11 mouse cellular contexts compared by ENCODE assay signal in the genomic region with DNA sequence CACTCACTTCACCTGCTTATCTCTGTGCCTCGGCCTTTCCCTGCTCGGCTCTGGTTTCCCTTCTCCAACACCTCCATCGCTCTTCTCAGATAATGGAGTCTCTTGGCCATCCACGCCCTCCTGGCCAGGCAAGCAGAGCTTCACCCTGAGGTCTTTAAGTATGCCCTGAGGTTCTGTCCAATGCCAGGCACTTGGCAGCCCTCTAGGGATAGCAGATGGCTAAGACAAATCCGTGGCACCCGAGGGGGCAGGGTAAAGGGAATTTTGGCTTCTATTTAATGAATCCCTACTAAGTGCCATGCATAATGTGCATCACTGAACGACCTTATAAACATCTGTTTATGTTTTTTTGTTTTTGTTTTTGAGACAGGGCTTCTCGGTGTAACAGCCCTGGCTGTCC. TPM values are rescaled to one million over a fixed set of nuclear protein-coding genes. Genes with fewer than 3 reads are reported as not detected.
DNase-seq lines count a peak whose midpoint lies in the region; ATAC-seq lines count a peak whose summit lies in the region.
"Had no signal": no experiment of that assay in that cellular context is flagged by ENCODE, and none has a peak within 500 bp of the region (broad histone marks: within the 10 kb centered on the region; RNA-seq: fewer than 3 reads in every experiment).

No protein-coding gene starts in this region.

- WGBS in kidney, embryonic 16.5 days: 43% methylated on average over 8 of the region's 8 CpGs
- 42% methylated on average over 8 of the region's 8 CpGs for WGBS in embryonic facial prominence, embryonic 13.5 days
- 44% methylated on average over 8 of the region's 8 CpGs for WGBS in limb, embryonic 12.5 days

- H3K9me3 ChIP-seq in kidney, embryonic 16.5 days (ENCODE audit: low read length): no peaks in the 10 kb centered on the region
- no peaks in the 10 kb centered on the region for H3K9me3 ChIP-seq in embryonic facial prominence, embryonic 13.5 days
- H3K9me3 ChIP-seq in limb, embryonic 12.5 days: peaks cover 6% of the 10 kb centered on the region; the same call in 1 of the 2 replicates

- intact Hi-C loops in gastrocnemius, postnatal 36 days (cut with DNase I): no loop called here

- H3K4me1 ChIP-seq in kidney, embryonic 16.5 days (ENCODE audit: insufficient read depth, low read length): peaks cover 11% of the 10 kb centered on the region
- peaks cover 21% of the 10 kb centered on the region for H3K4me1 ChIP-seq in embryonic facial prominence, embryonic 13.5 days
- peaks cover 19% of the 10 kb centered on the region for H3K4me1 ChIP-seq in limb, embryonic 12.5 days (replicated peaks)

- peak; percentile 16 for DNase-seq in embryo, embryonic 10 days (ENCODE audit: low spot score)
- DNase-seq in embryo, embryonic 11 days: no peak
- DNase-seq in kidney, adult 11 months: no peak
- no peak for DNase-seq in gastrocnemius, postnatal 36 days
- DNase-seq in adrenal gland, postnatal 36 days: no peak
- DNase-seq: kidney, adult 2 months; lung, postnatal 14 days had no signal

- peaks cover 59% of the 10 kb centered on the region for H3K27me3 ChIP-seq in kidney, embryonic 16.5 days (ENCODE audit: insufficient read depth, low read length)
- peaks cover 80% of the 10 kb centered on the region for H3K27me3 ChIP-seq in embryonic facial prominence, embryonic 13.5 days
- peaks cover 79% of the 10 kb centered on the region for H3K27me3 ChIP-seq in limb, embryonic 12.5 days

- no peak overlapping the region for H3K27ac ChIP-seq in kidney, embryonic 16.5 days (ENCODE audit: low read length)
- H3K27ac ChIP-seq in embryonic facial prominence, embryonic 13.5 days: no peak overlapping the region
- no peak overlapping the region for H3K27ac ChIP-seq in limb, embryonic 12.5 days

- no peak overlapping the region for H3K9ac ChIP-seq in kidney, embryonic 16.5 days (replicated peaks; ENCODE audit: low read length)
- H3K9ac ChIP-seq in embryonic facial prominence, embryonic 13.5 days: no peak overlapping the region
- H3K9ac ChIP-seq in limb, embryonic 12.5 days (replicated peaks): no peak overlapping the region

- peak overlapping the region; percentile 33; the same call in 1 of the 2 replicates for H3K4me3 ChIP-seq in kidney, embryonic 16.5 days (ENCODE audit: low read length)
- peak overlapping the region; percentile 39 for H3K4me3 ChIP-seq in embryonic facial prominence, embryonic 13.5 days
- peak overlapping the region; percentile 34; the same call in 1 of the 2 replicates for H3K4me3 ChIP-seq in limb, embryonic 12.5 days (replicated peaks)

- H3K4me2 ChIP-seq in kidney, embryonic 16.5 days (replicated peaks; ENCODE audit: low read depth, low read length): peak overlapping the region; percentile 48; the same call in 1 of the 2 replicates
- H3K4me2 ChIP-seq in embryonic facial prominence, embryonic 13.5 days: peak overlapping the region; percentile 64
- H3K4me2 ChIP-seq in limb, embryonic 12.5 days: peak overlapping the region; percentile 51

- no peaks in the 10 kb centered on the region for H3K36me3 ChIP-seq in kidney, embryonic 16.5 days (ENCODE audit: insufficient read depth, low read length)
- H3K36me3 ChIP-seq in embryonic facial prominence, embryonic 13.5 days: no peaks in the 10 kb centered on the region
- no peaks in the 10 kb centered on the region for H3K36me3 ChIP-seq in limb, embryonic 12.5 days

- no peak for ATAC-seq in kidney, embryonic 16.5 days (ENCODE audit: low FRiP score, low TSS enrichment)
- no peak for ATAC-seq in embryonic facial prominence, embryonic 13.5 days (ENCODE audit: insufficient number of reproducible peaks, insufficient read depth, low FRiP score, low TSS enrichment, low read depth)
- no peak for ATAC-seq in limb, embryonic 12.5 days (ENCODE audit: insufficient number of reproducible peaks, insufficient read depth, low FRiP score, low TSS enrichment, low read depth)

RNA-seq across cellular contexts. Expression of a gene that starts 0.4 kb away (rescaled TPM):
- 0.92 and 1.1 TPM in 2 replicates for polyA plus RNA-seq in kidney, embryonic 16.5 days (2015; fragmentation: Nextera tagmentation; extraction: Ambion mirVana)
- 1.4 and 1.7 TPM in 2 replicates for polyA plus RNA-seq in embryonic facial prominence, embryonic 13.5 days (2015; fragmentation: Nextera tagmentation; extraction: Ambion mirVana)
- 0.53 and 0.54 TPM in 2 replicates for polyA plus RNA-seq in limb, embryonic 12.5 days (2016; fragmentation: Nextera tagmentation; extraction: Ambion mirVana)
- 1 to 10 TPM; 1.9 to 6.3 TPM for total RNA-seq in gastrocnemius, postnatal 36 days (2021)
- total RNA-seq in adrenal gland, postnatal 36 days (2021): 1 to 10 TPM; 2.5 TPM
- polyA plus RNA-seq: C2C12 had no signal

RNA-seq across cellular contexts. Expression of a gene that starts 38.7 kb away (rescaled TPM):
- 33.2 and 35.1 TPM in 2 replicates for polyA plus RNA-seq in kidney, embryonic 16.5 days (2015; fragmentation: Nextera tagmentation; extraction: Ambion mirVana)
- polyA plus RNA-seq in embryonic facial prominence, embryonic 13.5 days (2015; fragmentation: Nextera tagmentation; extraction: Ambion mirVana): 25.7 and 27.6 TPM in 2 replicates
- polyA plus RNA-seq in limb, embryonic 12.5 days (2016; fragmentation: Nextera tagmentation; extraction: Ambion mirVana): 28.2 and 33.7 TPM in 2 replicates
- total RNA-seq in gastrocnemius, postnatal 36 days (2021): 10 to 100 TPM; 11.4 to 12.6 TPM
- 10 to 100 TPM; 49.3 to 50.4 TPM for total RNA-seq in adrenal gland, postnatal 36 days (2021)

RNA-seq across cellular contexts. Expression of a gene that starts 44.9 kb away (rescaled TPM):
- polyA plus RNA-seq in kidney, embryonic 16.5 days (2015; fragmentation: Nextera tagmentation; extraction: Ambion mirVana): 0.05 and 0.12 TPM in 2 replicates
- polyA plus RNA-seq in embryonic facial prominence, embryonic 13.5 days (2015; fragmentation: Nextera tagmentation; extraction: Ambion mirVana): 1.5 and 1.8 TPM in 2 replicates
- 0.08 TPM in 1 of 2 replicates, not detected in the other for polyA plus RNA-seq in limb, embryonic 12.5 days (2016; fragmentation: Nextera tagmentation; extraction: Ambion mirVana)
- 1 to 10 TPM; 2.0 to 3.2 TPM for total RNA-seq in gastrocnemius, postnatal 36 days (2021)
- 1 to 10 TPM; 1.1 to 1.5 TPM for total RNA-seq in adrenal gland, postnatal 36 days (2021)

RNA-seq across cellular contexts. Expression of a gene that starts 55.3 kb away (rescaled TPM):
- 8.6 and 8.7 TPM in 2 replicates for polyA plus RNA-seq in kidney, embryonic 16.5 days (2015; fragmentation: Nextera tagmentation; extraction: Ambion mirVana)
- polyA plus RNA-seq in embryonic facial prominence, embryonic 13.5 days (2015; fragmentation: Nextera tagmentation; extraction: Ambion mirVana): 11.6 and 13.3 TPM in 2 replicates
- polyA plus RNA-seq in limb, embryonic 12.5 days (2016; fragmentation: Nextera tagmentation; extraction: Ambion mirVana): 9.7 and 17.2 TPM in 2 replicates
- 1 to 10 TPM; 5.3 to 6.9 TPM for total RNA-seq in gastrocnemius, postnatal 36 days (2021)
- 10 to 100 TPM; 32.7 to 38.8 TPM for total RNA-seq in adrenal gland, postnatal 36 days (2021)
